Mouse (Mus musculus) liver (tissue): ENCODE data around the gene Gmps.

Experiments
- DNase-seq: peaks from one replicate; pipeline ENCODE4 v3.0.0-alpha.2; 2020; ENCODE audit warnings: mixed read lengths

The Gmps gene

DNA sequence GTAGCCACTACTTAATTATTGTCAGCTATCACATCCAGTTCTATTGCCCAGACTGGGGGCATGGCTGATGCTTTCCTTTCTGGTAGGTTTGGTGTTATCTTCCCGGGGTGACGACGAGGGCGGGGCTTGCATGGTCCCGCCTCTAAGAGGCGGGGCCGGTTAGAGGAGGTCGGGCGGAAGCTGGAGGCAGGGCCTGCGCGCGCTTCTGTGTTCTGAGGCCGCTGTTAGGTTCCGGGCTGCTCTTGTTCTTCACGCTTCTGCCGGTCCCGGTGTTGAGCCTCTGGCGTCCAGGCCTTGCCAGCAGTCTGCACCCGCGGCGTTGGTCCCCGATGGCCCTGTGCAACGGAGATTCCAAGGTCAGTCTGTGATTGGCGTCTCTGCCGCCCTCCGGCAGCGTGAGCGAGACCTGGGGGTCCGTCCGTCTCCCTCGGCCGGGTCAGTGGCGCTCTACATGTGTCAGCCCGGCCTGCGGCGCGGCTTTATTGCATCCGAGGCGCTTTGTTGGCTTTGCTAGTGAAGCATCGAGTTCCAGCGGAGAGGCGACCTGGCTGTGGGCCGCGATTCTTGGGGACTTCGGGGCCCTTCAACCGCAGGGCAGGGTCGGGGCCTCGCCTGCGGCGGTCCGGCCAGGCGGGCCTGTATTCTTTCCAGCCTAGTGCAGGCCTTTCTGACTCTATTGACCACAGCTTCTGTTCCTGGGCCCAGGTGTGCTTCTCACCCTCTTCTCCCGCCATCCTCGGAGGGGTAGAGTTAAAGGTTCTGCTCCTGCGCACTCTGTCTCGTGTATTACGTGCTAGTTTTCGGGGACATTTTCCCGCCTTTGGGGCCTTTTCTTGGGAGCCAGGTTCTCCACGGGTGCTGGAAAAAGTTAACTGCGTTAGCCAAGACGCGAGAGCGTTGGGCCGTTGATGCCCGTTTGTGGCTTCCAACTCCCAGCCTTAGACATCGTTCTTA lies at the start of gene Gmps:
TSS of gene Gmps (plus strand) at position 152 of the 954 bp plus-strand sequence.
- peak; percentile 94 for DNase-seq

DNA sequence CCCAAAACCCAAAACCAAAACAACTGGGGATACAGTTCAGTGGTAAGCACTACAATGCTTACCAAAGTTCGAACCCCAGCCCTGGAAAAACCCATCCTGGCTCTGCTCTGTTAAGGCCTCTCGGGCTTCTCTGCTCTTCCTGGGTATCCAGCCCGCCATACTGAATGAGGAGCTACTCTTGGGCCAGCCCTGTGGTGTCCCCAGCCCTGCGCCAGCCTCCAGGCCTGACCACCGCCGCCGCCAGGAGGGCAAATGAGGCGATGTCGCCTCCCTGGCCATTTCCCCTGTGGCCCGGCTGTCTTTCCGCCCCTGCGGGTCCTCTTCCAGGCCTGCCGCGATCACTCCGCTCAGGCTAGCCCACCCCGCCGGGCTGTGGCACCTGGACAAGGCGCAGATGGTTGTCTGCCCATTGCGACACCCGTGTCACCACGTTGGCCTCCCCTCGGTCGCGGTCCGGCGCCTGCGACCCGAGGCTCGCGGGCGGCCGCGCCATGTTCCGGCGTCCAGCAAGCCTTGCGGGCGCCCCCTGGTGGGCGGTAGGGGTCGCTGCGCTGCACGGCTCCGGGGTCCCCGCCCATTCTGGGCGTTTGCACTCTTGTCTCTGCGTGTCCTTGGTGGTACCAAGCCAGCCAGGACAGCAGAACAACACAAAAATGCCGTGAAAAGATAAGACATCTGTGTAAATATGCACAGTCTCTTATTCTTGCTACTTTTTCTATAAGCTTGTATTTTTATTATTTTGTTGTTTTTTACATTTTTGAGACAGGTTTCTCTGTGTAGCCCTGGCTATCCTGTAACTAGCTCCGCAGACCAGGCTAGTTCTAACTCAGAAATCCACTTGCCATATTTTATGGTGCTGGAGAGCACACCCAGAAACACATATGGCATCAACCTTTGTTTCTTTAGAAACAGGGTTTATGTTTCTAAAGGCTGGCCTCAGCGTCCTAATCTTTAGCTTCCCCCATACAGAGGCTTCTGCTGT lies 46.7 kb upstream of the Gmps start, which contains the start of gene E130311K13Rik:
TSS of gene E130311K13Rik (minus strand) at position 595 of the 982 bp plus-strand sequence.
- peak; percentile 89 for DNase-seq

DNA sequence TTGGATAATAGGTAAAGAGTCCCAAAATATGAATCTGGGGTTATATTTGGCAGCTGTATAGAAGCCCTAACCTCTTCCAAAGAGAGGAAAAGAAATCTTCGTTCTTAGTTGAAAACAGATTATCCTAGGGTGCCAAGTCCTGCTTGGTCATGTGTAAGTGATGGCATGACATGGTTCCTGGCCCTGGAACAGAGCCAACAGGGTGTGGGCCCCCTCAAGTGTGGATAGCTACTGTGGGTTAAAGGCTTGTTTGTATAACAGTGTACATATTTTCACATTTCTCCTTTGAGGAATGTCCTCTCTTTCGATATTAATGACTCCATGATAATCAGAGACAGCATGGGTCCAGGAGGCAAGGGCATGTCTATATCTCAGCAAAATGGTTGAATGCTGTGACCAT lies 37.0 kb upstream of the Gmps start:
- no peak for DNase-seq

DNA sequence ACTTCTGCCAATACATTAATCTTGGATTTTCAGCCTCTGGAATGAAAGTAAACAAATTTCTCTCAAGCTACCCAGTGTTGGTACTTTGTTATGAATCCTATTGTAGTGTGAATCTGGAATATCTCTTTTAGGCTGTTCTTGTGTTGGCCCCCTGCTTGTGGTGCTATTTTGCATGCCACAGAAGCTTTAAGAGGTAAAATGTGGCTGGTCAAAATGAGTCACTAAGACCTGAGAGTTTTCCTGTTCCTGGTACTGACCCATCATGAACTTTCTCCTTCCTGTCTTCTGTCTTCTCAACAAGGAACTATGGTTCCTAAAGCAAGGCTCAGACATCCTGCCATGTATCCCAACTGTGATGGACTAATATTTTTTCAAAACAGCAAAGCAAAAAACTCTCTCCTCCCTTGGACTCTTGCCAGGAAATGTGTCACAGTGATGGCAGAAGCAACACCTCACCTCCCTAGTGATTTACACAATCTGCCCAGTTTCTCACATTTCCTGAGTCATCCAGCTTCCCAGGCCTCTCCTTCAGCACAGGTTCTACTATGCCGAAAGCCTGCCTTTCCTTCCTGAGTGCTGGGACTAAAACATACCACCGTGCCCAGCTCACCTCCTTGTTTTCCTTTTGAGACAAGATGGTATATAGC lies 34.6 kb upstream of the Gmps start:
- no peak for DNase-seq

DNA sequence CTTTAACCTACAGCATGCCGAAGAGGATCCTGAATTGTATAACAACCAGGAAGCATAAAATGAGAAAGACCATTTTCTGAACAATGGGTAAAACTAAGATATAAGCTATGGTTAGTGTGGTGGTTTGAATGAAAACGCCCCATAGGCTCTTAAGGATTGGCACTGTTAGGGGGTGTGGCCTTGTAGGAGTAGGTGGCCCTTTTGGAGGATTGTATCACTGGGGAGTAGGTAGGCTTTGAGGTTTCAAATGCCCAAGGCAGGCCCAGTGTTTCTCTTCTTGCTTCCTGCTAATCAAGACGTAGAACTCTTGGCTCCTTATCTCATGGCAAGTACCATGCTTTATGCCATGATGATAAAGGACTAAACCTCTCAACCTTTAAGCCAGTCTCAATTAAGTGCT lies 26.1 kb upstream of the Gmps start:
- no peak for DNase-seq

DNA sequence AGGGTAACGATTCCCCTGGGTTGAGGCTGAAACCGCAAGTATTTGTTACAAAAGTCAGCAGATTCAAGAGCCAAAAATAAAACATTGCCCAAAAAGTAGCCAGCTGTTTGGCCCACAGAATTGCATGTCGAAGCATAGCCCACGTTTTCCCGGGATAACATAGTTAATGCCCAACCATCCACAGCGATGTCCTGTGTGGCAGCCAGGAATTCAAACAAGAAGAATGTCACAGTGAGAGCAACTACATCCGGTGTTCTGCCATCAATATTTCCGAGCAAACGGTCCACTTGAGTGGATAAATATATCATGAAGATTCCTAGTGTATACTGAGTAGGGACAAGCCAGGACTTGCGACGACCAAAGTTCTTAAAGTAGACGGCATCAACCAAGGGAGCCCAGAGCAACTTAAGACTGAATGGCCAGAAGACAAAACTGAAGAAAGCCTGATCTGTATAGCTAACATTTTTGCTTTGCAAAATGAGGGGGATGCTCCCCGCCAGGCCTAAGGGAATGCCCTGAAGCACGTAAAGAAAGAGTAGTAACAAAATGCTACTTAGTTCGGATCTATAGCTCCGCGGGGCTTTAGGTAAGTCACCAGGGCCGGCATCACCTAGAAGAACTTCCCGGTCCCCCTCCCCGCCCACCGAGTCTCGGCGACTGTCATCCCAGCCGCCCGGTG lies 12.3 kb upstream of the Gmps start:
- peak; percentile 62 for DNase-seq

DNA sequence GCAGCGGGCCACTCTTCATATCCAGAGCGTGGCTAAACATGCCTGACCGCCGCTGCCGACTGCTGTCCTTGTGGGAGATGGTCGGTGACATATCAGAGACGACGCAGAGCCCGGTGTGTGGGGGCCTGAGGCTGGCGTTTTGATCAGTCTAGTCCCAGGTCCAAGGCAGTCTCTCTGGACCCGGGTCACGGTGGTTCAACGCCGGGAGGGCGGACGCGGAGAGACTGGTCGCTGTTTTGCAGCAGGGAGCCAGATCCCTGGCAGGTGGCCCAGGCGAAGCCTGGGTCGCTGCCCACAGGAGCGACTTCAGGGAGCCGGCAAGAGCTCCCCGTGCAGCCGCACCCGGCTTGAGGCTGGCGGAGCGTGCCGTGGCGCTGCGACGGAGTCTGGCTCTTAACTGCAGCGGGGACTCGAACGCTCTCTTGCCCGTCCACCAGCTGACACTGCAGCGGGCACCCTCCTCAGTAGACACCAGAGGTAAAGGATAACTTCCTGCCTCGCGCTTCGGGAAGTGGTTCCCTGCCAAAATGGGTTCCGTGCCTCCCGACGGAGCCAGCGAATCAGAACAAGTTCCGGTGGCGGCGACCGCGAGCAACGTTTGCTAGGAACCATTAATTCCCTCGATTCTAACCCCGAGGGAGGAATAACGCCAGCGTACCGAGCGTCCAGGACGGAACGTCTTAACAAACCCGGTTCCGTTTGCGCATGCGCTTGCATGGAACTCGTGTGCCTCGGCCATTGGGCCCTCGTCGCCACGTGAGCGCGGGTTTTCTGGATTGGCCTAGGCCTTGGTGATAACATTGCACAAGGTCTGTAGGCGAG lies 11.6 kb upstream of the Gmps start, which contains the start of gene Slc33a1:
TSS of gene Slc33a1 (minus strand) at position 669 of the 822 bp plus-strand sequence.
- peak; percentile 98 for DNase-seq

DNA sequence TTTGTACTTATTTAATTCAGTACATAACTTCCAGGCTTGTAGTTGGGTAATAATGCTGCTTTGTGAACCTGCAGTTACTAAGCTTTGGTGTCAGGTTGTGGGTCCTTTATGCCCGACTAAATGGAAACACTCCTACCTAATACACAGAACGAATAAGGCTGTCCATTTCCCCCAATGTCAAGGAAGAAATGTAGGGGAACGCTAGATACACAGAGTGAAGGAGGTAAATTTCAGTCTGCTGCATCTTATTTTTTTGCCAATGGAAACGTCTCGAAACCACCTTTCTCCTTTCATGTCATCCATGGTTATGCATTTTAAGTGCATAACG lies 11.0 kb upstream of the Gmps start:
- DNase-seq = no peak

DNA sequence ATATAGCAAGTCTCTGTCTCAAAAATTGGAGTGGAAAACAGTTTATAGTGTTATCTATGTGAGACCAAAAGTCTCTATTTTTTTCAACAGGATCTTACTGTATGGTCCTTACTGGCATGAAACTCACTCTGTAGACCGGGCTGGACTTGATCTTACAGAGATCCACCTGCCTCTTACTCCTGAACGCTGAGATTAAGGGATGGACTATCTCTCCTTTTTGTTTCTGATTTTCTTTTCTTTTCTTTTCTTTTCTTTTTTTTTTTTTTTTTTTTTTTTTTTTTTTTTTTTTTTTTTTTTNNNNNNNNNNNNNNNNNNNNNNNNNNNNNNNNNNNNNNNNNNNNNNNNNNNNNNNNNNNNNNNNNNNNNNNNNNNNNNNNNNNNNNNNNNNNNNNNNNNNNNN lies 10.0 kb upstream of the Gmps start:
- no peak for DNase-seq

DNA sequence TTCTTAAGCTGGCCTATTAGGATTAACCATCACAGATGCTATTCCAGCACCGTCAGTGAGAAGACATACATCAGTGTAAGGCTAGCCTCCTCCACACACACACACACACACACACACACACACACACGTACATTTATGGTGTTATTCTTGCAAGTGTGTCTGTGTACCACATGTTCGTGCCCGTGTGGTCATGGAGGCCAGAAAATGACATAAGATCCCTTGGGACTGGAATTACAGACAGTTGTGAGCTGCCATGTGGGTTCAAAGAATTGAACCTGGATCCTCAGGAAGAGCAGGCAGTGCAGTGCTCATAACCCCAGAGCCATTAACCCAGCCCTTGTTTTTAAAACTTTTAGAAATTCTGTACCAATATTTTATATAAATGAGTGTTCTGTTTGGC lies 2.0 kb downstream of the Gmps start:
- no peak for DNase-seq

DNA sequence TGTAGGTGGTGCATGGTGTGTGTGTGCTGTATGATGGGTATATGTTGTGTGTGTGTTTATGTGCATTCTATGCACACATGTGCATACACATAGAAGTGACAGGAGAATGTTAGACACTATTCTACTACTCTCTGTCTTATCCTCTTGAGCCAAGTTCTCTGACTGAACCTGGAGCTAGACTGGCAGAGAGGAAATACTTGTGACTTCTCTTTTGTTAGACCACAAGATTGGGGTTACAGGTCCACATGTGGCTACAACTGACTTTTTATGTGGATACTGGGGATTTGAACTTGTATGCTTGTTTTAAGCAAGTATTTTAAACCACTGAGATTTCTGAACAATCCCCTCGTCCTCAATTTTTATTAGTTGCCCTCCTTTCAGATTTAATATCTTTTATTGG lies 10.8 kb downstream of the Gmps start:
- DNase-seq = no peak

DNA sequence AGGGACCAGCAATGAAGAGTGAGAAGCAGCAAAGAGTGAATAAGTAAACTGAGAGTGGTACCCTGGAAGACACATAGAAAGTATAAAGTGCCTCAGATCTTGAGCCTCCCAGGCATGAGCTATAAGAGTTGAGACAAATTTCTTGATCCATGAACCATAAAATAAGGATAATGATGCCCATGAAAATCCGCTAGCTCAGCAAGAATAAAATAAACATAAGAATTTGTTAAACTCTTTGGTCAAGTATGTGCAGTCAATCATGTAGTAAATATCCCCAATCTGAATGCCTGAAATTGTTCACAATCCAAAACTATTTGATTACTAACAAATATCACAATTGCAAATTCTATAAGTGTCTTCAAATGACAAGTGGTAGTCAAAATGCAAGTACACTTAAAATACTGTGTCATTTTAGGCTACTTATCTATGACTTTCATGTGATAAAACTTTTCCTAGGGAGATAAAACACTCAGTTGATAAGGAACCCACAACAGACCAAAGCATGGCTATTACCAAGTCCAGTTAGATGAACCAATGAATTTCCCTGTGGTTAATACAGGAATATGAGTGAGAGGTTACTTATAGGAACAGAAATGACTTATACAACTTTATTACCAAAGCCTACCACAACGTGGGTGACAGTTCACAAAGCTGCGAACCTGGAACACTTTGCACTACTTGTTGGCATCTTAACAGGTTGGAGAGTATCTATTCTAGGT lies 13.0 kb downstream of the Gmps start:
- DNase-seq = no peak

DNA sequence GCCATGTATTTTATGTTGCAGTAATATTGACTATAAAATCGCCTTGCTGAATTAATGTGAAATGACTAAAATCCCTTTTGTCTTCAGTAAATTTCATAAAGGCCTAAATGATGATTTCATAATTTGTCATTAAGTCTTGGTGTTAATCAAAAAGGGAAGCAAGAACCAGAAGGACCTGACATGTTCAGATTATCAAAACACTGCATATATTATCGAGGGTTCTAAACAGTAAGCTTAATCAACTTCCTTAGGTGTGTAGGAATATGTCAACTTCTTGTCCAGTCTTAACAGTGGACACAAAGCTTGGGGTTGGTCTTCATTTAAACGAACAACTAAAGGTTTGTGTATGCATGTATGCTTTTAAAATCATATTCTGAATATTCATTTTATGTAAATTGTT lies 45.5 kb downstream of the Gmps start:
- DNase-seq = no peak

DNA sequence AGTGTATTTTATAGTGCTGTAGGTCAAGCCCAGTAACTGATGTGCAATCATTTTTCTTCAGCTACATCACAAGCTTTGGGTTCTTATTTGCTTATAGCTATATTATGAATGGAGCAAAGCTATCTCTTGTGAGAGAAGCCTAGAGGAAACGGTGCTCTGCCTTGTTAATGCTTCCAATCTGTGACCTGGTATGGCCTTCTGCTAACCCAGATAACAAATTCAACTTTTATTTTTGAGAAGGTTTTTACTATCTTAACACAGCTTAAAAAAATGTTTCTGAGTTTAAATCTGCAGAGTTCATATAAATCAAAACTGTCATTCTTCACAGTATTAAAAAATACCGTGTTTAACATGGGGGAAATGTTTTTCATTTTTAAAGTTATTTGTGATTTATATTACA lies 46.0 kb downstream of the Gmps start:
- no peak for DNase-seq

DNA sequence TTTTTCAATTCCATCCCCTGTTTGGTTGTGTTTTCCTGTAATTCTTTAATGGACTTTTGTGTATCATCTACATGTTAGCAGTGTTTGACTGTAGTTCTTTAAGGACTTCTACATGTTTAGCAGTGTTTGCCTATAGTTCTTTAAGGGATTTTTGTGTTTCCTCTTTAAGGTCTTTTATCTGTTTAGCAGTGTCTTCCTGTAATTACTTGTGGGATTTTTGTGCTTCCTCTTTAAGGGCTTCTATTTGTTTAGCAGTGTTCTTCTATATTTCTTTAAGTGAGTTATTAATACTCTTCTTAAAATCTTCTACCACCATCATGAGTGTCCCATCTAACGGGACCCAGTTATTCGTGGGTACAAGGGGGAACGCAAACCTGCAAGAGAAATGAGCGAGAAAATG lies 53.9 kb downstream of the Gmps start:
- no peak for DNase-seq

DNA sequence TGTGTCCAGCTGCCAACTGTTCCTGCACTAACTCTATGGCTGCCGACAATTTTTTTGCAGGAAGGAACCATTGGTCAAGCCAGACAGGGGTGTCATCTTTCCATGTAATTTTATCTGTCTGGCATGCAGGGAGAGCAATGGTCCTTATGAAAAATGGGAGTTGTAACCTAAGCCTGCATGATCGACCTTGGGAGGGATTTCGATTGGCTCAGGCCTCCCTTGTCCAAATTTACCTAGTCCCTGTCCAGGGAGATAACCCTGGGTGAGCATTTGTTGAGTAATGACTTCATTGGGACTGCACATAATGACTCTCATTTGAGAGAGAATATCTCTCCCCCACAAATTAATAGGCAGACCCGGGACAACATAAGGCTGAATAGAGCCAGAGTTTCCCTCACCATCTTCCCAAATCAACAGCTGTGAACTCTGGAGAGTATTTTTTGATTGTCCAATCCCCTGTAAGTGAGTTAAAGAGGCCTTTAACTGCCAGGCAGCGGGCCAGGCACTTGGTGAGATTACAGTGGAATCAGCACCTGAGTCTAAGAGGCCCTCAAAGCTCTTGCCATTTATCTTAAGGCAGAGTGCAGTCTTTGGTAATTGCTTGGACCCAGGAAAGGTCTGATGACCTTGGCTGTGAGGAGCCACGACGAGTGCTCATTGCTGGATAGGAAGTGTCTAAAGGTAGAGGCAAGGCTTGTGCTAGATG lies 62.4 kb downstream of the Gmps start:
- no peak for DNase-seq

DNA sequence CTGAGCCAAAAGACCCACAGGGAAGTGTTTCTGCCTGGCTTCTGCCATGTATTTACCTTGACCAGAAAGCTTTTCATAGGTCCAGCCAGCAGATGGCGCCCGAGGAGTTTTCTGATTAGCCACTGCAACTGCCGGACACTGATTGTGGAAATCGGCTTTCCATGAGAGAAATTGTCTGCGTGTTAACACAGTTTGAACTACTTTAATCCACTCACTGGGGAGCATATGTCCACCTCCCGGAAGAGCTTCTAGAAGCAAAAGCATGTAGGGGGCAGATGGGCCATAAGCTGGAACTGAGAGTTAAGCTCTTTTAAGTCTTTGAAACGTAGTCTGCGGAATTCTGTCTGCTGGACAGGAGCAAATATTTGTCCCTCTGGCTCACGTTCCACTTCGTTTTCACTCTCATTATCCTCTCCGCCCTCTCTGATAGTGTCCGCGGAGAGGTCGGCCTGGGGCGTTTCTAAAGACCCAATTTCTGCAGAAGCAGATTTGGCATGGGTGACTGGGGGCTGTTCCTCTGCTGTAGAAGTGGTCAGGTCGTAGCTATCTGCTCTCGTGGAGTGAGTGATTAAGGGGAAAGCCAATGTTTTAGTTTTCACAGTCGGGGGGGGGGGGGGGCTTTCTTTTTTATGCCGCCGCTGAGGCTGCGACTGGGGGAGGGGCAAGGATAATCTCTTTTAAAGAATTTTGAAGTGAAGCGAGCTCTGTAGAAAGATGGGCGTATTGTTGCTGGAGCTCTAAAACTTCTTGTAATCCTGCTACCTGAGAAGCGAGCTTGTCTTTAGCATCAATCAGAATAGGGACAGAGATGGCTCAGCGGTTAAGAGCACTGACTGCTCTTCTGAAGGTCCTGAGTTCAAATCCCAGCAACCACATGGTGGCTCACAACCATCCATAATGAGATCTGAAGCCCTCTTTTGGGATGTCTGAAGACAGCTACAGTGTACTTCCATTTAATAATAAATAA lies 64.2 kb downstream of the Gmps start:
- DNase-seq = peak; percentile 82
